Mouse (Mus musculus) T-helper 1 cell (primary cell): ENCODE data around the gene Chchd6.

Experiments
- in situ Hi-C: fragments of 300-600 bp; cut with MboI, MseI; formaldehyde crosslinking; loops from one replicate; pipeline ENCODE4 v1.15.1; 2025; ENCODE audit warnings: high pct_unique_total_duplicates

Gene Chchd6

GRCm38 (mm10) chr6:89409041-89409440, 186.4 kb downstream of the Chchd6 start:
- in situ Hi-C loops: no loop called here

GRCm38 (mm10) chr6:89408259-89408658, 187.2 kb downstream of the Chchd6 start:
- in situ Hi-C loops: no loop called here

- in situ Hi-C loops: no loop called here
These were observed 188.1 kb downstream of the Chchd6 start for GRCm38 (mm10) chr6:89407247-89407889.

GRCm38 (mm10) chr6:89404964-89405363, 190.5 kb downstream of the Chchd6 start:
- in situ Hi-C loops: no loop called here

DNA sequence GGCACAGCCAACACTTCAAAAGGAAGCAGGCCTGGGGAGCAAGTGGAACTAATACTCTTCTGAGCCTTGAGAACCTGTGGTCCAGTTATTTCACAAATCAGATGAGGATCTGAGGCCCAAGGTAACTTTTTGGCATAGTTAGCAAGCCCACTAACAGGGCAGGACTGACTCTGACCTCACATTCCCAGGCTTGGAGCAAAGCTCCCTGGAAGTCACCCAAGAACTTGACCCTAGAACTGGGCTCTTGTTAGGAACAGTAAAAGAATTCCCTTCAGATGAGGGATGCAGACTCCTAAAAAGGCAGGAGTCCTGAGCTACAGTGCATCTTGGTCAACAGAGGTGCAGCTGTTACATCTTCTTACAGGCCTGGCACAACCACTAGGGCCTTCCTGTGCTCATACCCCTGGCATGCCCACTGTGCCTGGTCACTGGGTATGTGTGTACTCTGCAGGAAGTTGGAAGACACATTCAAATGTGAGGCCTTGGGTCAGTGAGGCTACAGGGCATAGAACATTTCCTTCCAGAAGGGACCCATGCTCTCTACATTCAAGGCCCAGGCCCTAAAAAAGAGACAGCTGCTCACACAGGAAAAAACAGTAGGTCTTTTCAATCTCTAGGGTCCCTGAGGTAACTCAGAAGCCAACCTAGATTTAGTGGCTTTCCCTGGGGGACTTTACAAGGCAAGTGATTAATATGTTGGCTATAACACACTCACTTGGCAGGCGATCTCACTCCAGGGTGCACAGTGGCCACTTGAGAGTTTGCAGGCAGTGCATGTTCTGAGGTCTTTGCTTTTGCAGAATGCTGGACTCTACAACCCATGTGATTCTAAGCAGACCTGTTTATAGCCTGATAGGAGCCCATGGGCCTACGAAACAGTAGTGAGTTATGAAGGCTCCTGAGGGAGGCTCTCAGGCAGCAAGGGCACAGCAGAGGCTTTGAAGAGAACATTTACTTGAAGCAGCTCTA, 191.9 kb downstream of the Chchd6 start:
- in situ Hi-C loops: no loop called here

DNA sequence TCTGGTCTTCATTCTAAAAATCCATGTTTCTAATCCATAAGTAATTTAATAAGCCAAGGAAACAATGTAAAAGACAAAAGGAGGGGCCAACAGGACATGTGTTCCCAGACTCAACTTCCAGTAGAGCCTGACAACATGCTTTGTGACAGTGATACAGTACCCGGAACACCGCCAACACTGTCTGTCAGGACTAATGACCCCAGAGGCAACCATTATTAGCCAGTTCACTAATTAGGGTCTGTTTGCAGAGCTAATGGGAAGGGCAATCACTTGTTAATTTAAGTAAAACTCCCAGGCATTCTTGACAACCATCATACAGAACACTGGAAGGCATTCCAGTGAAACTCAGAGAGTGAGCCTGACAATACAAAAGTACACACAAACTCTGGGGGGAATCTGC, 193.0 kb downstream of the Chchd6 start:
- in situ Hi-C loops: no loop called here

- in situ Hi-C loops: no loop called here
These were observed 195.9 kb downstream of the Chchd6 start for GRCm38 (mm10) chr6:89399564-89399963.

GRCm38 (mm10) chr6:89397919-89398318, 197.5 kb downstream of the Chchd6 start:
- in situ Hi-C loops: no loop called here

GRCm38 (mm10) chr6:89393820-89394219, 201.6 kb downstream of the Chchd6 start:
- in situ Hi-C loops: no loop called here

DNA sequence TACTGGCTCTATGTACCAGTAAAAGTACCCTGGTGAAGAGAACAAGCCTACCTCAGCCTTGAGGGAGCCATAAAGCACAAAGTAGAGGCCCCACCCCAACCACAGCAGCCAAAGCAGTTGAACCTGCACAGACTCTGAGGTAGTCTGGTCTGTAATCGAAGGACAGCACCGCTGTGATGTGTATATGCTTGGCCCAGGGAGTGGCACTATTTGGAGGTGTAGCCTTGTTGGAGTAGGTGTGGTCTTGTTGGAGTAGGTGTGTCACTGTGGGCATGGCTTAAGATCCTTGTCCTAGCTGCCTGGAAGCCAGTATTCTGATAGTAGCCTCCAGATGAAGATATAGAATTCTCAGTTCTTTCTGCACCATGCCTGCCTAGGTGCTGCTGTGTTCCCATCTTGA, 203.2 kb downstream of the Chchd6 start:
- in situ Hi-C loops: no loop called here

GRCm38 (mm10) chr6:89389771-89390170, 205.7 kb downstream of the Chchd6 start:
- in situ Hi-C loops: no loop called here

DNA sequence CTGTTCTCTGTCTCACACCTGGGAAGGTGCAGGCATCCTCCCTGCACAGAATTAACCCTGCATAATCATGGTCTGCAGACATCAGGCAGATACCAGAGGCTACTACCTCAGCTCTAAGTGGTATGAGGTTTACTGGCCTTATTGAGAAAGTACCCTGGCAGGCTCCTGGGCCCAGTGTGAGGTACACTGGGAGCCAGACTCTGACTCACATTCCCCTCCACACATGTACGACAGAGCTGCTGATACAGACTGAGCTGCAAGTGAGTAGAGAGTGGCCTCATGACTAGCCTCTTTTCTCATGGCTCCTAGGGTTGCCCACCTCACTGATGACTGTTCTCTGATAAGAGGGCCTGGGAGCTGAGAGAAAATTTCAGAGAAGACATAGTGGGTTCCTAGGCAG, 208.5 kb downstream of the Chchd6 start:
- in situ Hi-C loops: no loop called here

DNA sequence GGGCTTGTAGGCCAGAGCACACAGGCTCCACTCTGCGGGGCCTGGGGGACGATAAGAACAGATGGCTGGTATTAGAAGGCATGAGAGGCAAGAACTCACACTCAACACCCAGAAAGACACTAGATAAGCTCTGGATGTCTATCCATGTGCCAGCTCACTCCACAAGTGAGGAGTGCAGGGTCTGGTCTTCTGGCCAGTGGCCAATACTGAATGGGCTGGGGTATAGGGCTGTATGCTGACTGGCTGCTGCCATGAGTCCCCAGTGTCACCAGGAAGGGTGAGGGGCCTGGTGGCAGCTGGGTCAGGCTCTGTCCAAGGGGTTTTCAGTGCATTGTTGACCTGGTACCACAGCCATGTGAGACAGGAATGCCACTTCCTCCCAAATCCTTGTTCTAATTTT, 210.8 kb downstream of the Chchd6 start:
- in situ Hi-C loops: no loop called here

GRCm38 (mm10) chr6:89381851-89382250, 213.6 kb downstream of the Chchd6 start:
- in situ Hi-C loops: no loop called here

- in situ Hi-C loops: no loop called here
These were observed 214.3 kb downstream of the Chchd6 start for GRCm38 (mm10) chr6:89381172-89381571.

DNA sequence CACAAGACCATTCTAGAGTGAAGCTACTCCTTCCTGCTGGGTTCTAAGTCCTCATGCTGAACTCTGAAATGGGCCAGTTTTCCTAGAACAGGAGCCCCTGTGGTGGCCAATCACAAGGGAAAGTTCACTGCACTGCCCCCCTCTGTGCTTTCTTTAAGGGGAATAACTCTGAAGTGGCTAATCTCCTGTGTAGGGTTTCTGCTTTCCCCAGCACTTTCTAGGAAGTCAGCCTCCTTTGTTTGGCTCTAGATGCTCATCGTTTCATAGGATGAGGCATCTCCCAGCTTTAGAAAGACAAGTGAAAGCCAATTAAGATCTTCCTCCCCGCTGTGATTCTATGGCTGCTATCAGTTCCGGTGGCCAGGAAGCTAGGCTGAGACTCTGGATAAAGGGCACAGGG, 214.7 kb downstream of the Chchd6 start:
- in situ Hi-C loops: no loop called here

DNA sequence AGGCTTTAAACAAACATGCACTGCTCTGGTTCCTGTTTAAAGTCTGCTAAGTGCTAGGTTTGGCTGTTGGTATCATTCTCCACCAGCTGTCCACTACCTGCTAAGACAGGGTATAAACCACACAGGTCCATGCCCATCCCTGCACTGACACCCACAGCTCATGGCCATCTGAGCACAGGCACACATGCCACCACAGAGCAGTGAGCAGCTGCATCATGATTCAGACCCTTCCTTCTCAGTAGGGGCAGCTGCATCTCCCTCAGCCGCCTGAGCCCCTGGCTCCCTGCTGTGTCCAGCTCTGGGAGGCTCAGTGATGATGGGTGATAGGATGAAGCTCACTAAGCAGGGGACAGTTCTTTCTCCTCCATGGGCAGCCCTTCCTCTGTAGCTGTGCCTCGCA, 217.2 kb downstream of the Chchd6 start:
- in situ Hi-C loops: loop anchor here (10.0 kb wide), 1 partner anchor 177 kb away; no protein-coding TSS in a partner anchor

- in situ Hi-C loops: no loop called here
These were observed 226.6 kb downstream of the Chchd6 start for GRCm38 (mm10) chr6:89368812-89369211.

GRCm38 (mm10) chr6:89364342-89364741, 231.1 kb downstream of the Chchd6 start:
- in situ Hi-C loops: loop anchor here (5.0 kb wide), 1 partner anchor 278 kb away; the partner anchor contains the start of gene Txnrd3

DNA sequence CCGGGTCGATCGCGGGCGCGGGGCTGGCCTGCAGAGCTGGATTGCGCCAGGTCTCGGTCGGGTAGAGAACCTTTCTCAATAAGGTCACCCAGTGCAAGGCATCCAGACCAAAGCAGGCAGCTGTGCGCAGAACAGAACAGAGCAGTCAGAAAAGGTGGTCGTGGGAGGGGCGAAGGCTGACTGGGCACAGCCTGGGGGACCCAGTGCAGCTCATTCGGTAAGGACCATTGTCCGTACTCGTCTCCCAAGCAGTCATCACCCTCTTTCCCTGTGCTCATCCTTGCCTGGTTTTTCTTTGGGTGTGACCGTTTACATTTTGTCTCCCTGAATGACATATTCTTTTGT, 232.4 kb downstream of the Chchd6 start:
- in situ Hi-C loops: loop anchor here (5.0 kb wide), 1 partner anchor 279 kb away; the partner anchor contains the start of gene Txnrd3

DNA sequence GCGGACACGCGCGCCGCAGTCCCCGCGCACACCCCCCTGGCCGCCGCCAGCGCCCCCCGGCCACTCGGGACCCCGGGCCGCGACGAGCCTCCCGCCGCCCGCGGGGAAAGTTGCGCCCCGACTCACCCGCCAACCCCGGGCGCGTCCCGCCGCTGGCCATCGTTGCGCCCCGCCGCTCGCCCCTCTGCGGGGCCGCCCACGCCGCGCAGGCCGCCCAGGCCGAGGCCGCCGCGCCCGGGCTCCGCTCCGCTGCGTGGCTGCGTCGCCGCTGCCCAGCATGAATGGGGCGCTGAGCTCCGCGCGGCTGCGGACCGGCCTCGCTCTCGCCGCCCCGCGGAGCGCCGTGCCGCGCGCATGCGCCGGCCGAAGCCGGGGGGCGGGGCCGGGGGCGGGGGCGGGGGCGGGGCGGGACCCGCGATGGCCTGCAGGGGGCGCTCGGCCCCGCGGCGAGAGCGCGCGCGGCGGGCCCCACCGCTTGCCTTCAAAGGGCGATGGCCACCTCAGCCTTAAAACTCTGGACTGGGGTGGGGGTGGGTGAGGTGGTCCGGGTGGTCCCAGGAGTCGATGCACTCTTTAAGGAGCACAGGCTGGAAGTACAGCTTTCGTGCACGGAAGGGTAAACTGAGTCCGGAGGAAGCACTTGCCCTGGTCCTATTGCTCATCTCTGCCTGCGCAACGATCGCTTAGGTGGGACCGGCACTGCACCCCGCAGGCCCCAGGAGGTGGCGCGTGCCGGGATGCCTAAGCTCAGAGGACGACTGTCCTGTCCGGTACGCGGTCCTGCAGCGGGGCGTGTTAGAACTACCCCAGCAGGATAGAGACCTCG, 233.0 kb downstream of the Chchd6 start, which contains the start of gene Plxna1:
TSS of gene Plxna1 (minus strand) at position 340 of the 826 bp plus-strand sequence.
- in situ Hi-C loops: loop anchor here (5.0 kb wide), 1 partner anchor 280 kb away; the partner anchor contains the start of gene Txnrd3
